Mouse (Mus musculus) heart, postnatal 14 days (tissue): ENCODE results near the gene Tssk4. TPM values are rescaled to one million over a fixed set of nuclear protein-coding genes. Genes with fewer than 3 reads are reported as not detected.

Experiments
- DNase-seq, 2 experiments: peaks; one replicate each; pipeline ENCODE4 v3.0.0; 2021 to 2022
- intact Hi-C: fragments of 180-260 bp; cut with DNase I; formaldehyde crosslinking; loops from one replicate; pipeline ENCODE4 v1.15.1; 2025
- total RNA-seq, 2 experiments: library from RNA; stranded (reverse); gene quantifications; 2 replicates each; pipeline ENCODE4 v1.2.3; 2021

Tssk4 gene
- total RNA-seq, 2 experiments from 2014 or later = 0.53 to 0.76 TPM

DNA sequence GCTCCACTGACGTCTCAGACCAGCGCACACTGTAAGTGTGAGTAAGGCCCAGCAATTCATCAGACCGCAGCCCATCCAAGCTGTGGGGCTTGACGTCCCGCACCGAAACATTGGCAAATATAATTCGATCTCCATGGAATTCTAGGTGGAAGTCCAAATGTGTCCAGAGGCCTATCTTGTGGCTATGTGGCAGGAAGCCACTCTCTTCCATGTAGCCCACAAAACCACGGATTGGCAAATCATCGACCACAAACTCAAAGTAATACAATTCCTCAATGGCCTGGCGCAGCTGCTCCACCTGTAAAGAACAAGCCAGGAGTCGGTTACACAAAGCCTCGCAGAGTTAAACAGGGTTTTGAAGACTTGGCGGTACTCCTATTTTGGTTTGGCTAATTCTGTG lies 8.7 kb upstream of the Tssk4 start:
- intact Hi-C loops = no loop called here
- DNase-seq = no peak

DNA sequence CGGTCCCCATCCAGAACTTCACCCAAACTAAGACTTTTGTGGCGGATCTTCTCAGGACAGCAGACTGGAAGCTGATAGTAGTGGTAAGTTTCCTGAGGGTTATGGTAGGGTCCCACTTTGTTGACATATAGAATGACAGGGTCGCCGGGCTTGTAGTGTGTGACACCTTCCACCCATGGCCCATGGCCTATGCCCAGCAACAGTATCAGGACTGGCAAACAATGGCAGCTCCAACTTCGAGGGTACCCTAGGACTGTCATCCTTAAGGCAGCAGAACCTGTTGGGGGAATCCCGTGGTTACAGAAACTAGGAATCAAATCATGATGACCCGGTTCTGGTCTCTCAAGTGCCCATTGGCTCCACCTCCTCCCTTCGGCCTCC lies 7.3 kb upstream of the Tssk4 start:
- DNase-seq = no peak
- intact Hi-C loops = no loop called here

DNA sequence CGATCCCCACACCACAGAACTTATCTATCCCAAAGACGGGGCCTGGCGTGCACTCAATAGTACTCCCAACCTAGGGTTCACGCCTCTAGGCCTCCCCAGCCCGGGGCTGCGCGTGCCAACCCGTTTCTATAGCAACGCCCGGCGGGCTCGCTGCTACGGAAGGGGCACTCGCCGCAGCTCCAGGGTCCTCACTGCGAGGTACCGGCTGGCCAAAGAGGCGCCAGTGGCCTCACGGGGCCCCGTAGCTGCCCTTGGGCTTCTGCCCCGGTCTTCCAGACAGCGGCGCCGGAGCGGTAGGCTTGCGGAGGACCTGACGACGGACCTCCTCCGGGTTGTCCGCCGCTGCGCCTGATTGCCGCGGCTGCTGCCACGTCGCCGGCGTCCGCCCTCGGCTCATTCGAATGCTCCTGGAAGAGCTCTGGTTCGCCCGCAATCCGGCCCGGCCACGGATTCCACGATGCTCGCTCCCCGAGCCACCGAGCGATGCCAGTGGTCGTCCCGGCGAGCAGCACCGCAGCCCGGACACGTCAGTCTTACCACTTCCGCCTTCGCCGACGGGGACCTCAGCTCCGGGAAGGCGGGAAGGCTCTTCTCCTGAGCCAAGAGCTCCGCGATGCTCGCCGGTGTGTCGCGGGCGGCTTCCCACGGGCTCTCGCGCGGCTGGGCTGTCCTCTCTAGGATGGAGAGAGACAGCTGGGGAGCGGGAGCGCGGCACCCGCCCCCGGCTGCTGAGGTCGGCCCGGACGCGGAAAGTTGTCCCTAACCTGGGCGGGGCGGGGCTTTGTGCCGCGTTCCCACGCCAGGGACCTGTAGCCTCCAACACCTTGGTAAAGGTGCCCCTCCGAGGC lies 6.7 kb upstream of the Tssk4 start, which contains the start of gene Tm9sf1:
Tm9sf1 (minus strand) TSS at position 747 of the 848 bp plus-strand sequence.
- DNase-seq = peak; percentile 89
- intact Hi-C loops = no loop called here

DNA sequence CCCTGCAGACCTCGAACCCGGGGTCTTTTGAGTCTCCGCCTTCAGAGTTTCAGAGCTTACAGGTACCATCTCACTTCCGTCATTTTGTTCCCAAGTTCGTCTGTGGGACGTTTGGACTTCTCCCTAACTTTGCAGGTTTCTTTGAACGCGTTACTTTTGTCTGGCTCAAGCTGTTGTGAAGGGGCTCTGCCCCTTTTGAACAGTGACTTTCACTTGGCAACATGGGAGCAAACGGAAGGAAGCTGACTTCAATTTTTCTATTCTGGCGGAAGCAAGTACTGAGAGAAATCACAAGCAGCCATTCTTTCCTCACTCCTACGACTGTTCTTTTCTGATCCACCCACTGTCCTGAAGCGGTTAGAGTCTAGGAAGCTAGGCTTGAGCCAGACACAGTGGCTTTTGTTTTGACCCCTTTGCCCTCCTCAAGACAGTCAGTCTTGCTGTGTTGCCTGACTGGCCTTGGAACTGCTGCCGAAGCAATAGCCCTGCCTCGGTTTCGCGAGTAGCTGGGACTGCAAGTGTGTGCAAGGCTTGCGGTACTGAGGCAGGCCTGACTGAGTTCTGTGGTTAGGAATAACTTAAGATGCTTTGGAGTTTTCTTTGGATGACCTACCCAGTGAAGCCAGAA lies 5.6 kb upstream of the Tssk4 start:
- DNase-seq = peak in 1 of 2 experiments; percentile 16
- intact Hi-C loops = loop anchor here (2.0 kb wide), 1 partner anchor 14 kb away; no protein-coding TSS in a partner anchor

DNA sequence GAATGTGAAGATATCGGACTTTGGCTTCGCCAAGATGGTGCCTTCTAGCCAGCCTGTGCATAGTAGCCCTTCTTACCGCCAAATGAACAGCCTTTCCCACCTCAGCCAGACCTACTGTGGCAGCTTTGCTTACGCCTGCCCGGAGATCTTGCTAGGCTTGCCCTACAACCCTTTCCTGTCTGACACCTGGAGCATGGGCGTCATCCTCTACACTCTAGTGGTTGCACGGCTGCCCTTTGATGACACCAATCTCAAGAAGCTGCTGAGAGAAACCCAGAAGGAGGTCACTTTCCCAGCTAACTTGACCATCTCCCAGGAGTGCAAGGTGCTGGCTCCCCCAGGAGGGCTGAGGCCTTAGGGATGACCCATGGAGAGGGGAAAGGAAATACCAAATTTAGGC lies 1.5 kb downstream of the Tssk4 start:
- no peak for DNase-seq
- intact Hi-C loops = no loop called here

DNA sequence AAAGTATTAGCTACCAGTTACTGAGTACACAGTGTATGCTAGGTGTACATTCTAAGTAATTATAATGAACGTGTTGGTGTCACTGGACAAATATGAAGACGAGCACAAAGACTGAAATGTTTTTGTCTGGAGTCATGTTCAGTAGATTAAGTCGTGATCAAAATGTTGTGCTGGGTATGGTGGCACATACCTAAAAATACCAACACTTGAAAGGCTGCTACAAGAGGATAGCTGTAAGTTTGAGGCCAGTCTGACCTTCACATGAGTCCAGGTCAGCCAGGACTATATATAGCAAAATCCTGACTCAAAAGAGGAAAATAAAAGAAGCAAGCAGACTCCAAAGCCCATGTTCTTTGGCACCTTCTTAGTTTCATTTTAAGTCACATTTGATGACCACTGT lies 7.0 kb downstream of the Tssk4 start:
- DNase-seq = no peak
- intact Hi-C loops = no loop called here

DNA sequence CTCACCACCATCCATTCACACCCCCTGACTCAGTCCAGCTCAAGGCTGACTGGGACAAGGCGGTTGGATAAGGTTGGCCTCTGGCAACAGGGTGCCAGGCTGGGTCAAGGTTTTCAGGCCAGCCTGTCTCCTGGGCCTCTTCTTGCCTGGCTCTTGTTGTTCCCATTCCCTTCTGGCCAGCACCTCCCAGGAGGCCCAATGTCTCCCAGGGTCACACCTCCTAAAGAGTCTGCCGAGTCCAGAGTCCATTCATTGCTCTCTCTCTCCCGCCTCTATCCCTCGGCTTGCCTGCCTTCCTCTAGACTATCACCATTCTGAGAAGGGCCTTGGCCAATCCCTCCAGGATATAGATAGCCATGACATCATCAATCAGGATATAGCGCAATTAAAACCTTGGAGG lies 8.0 kb downstream of the Tssk4 start:
- intact Hi-C loops = loop anchor here (2.0 kb wide), 1 partner anchor 13 kb away; no protein-coding TSS in a partner anchor
- DNase-seq = no peak

DNA sequence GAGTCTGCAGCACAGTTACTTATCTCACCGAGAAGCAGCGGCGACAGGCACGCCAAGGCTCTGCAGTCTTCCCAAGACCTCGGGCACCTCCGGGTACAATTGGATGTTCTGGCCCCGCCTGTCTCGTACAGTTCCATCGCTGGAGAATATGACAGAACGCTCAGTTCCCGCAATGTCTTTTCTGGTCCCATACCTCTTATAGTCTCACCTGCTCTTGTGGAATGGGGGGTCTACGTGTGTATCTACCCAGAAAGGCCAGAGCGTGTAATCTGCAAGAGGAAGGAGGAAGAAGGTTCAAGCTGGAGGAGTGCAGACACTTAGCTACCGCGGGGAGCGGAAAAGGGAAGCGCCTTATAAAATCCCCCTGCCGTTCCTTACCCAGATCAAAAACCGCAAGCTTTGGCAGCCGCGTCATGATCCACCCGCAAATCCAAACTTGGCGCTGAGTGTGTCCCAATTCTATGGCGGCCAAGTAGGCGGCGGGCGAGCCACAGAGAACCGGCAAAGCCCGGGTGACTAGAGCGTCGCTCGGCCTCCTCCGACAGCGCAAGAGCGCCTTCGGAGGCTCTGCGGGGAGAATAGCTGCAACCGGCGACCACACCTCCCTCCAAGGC lies 10.1 kb downstream of the Tssk4 start, which contains the start of gene Mdp1:
Mdp1 (minus strand) TSS at position 549 of the 614 bp plus-strand sequence.
- peak; percentile 80 to 83 for DNase-seq
- intact Hi-C loops = loop anchor here (2.0 kb wide), 1 partner anchor 15 kb away; no protein-coding TSS in a partner anchor

DNA sequence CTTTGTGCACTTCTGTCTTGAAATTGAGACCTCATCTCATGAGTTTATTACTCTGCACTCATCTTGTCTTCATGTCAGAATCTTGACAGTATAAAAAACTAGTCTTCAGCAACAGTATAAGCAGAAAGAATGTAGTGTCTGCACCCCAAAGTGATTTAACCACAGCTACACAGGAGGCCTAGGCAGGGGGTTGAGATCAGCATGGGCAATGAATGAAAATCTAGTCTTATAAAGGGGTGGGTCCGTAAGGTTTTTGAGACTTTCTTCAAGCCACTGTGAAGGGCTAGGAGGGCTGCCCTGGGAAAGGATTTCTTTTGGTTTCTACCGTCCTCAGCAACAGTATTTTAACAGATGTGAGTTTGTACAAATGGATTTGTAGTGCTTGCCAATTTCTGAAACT lies 10.7 kb downstream of the Tssk4 start:
- intact Hi-C loops = no loop called here
- no peak for DNase-seq

DNA sequence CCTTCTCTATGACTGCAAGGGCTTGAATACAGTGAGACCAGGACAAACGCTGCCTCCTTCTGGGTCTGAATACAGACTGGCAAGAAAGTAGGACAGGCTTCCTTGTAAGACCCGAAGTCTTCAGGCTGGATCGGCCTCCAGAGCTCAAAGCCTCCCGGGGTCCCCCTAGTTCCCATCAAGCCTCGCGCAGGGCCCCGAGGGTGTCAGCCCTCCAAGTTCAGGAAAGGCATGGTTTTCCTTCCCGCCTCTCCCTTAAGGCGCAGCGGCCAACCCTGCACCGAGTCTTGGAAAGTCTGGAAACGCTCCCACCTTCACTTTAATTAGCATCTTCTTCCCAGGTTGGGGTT lies 21.5 kb downstream of the Tssk4 start:
- intact Hi-C loops = loop anchor here (5.0 kb wide), 1 partner anchor 39 kb away; no protein-coding TSS in a partner anchor
- DNase-seq = no peak

DNA sequence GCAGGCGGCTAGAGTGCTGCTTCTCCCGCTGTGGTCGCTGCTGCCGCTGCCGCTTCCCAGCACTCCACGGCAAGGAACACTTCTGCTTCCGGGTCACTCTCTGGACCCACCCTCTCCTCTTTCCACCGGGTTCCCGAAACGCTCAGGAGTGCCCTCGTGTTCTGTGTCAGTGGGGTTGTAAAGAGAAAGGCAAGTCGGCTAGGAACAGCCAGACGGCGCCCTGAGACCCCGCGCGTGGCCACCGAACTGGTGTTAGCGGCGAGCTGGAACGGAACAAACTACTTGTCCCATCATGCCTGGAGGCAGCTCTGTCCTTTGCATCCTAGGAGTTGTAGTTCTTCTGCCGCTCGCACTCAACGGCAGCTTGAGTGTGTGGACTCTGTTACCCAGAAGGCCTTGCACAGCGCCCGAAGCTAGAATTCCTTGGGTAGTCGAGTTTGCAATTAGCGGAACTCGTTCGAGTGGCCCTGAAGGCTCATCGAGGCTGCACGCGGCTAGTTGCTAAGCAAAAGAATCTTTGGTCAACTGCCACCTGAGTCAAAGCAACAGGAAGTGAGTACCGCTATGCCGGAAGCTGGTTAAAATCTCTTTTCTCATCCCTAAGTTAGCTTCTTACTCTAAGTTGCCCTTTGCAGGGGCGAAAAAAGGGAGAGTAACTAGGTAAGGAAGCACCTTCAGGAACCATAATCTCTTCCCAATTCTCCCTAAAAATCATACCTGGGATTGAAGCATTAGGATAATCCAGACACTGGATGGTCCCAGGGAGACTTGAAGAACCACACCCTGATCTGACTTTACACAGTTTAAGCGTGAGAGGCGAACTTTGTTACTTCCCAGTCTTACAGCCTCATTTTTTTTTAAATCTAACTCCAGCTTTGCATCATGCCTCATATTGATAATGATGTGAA lies 22.1 kb downstream of the Tssk4 start, which contains the start of the genes Gmpr2 and Nedd8:
Gmpr2 (plus strand) TSS at position 109 of the 908 bp plus-strand sequence.
Nedd8 (minus strand) TSS at position 292 of the 908 bp plus-strand sequence.
- intact Hi-C loops = loop anchor here (5.0 kb wide), 1 partner anchor 40 kb away; no protein-coding TSS in a partner anchor
- peak; percentile 82 to 83 for DNase-seq

DNA sequence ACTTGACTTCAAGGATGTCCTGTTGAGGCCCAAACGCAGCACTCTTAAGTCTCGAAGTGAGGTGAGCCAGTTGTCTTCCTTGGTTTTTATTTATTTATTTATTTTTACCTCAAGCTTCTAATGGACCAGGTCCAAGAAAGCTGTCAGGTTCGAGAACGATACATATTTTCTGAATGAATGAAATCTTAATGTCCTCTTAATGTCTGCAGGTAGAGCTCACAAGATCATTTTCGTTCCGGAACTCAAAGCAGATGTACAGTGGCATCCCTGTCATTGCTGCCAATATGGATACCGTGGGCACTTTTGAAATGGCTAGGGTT lies 22.7 kb downstream of the Tssk4 start:
- no peak for DNase-seq
- intact Hi-C loops = loop anchor here (5.0 kb wide), 1 partner anchor 40 kb away; no protein-coding TSS in a partner anchor

DNA sequence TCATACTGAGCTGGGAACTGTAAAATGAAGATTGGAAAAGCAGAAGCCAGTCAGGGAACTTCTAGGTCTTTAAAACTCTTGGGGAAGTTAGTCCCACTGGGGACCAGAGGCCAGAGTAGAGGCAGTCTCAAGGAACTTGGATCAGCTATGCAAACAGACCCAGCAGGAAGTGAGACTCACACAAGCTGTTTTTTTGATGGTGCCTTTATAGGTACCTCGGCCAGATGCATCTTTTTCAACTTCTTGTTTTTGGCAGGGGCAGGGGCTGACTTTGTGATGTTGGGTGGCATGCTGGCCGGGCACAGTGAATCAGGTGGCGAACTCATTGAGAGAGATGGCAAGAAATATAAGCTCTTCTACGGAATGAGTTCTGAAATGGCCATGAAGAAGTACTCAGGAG lies 27.6 kb downstream of the Tssk4 start:
- no peak for DNase-seq
- intact Hi-C loops = no loop called here

DNA sequence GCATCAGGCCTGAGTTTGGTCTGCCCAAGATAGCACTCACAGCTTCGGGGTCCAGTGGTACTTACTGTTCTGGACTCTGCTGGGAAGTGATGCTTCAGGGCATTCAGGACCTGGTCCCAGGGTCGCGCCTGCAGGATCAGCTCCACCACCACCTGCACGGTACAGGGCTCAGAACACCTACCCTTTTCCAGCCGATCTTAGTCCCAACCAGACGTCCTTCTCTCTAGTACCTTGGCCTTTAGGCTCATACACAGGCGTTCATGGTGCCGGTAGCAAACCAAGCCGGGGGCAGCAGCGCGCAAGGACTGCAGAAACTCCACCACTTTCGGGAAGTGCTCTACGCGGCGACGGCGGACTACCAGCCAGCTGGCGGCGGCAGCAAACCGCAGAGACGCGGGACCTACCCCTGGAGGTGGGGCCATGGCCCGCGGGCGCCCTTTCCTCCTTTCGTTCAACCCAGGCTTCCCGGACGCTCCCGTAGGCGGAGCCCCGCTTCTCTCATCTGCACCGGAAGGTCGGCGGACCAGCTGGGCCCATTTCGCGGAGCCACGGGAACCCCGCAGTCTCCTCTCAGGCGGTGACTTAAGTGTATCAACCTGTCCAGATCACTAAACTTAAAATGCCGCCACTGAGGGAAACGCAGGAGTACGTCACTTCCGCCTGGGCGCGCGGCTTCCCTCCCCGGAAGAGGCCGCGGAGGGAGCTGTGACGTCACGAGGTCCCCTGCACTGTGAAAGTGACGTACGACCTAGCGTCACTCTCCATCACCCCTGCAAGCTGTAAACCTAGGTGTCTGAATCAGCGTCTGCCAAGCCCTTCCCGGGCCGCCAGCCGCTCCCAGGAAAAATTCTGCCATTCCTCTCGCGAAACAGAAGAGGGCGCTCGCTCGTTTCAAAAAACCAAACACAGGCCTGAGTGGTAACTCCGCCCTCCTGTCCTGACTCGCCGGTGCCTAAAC lies 31.5 kb downstream of the Tssk4 start, which contains the start of gene Tinf2:
Tinf2 (minus strand) TSS at position 661 of the 958 bp plus-strand sequence.
- intact Hi-C loops = loop anchor here (1.0 to 2.0 kb wide), 2 partner anchors 39 to 62 kb away; no protein-coding TSS in a partner anchor
- peak; percentile 92 to 94 for DNase-seq

DNA sequence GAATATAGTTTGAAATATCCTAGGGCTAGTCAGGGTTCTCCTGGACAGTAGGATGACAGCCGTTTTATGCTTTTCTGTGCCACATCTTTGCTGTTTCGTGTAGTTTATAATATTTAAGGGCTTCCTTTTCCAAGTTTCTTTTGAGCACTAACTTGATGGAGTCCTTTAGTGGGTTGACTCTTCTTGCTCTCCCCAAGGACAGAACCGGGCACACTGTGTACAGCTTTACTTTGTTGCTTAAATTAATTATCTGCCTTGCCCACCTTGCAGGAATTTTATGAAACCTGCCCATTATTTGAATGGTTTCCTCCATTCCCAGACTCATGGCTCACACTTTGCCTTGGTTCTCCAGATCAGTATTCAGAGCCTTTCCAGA lies 32.1 kb downstream of the Tssk4 start:
- intact Hi-C loops = loop anchor here (1.0 to 2.0 kb wide), 2 partner anchors 39 to 61 kb away; no protein-coding TSS in a partner anchor
- DNase-seq = no peak

DNA sequence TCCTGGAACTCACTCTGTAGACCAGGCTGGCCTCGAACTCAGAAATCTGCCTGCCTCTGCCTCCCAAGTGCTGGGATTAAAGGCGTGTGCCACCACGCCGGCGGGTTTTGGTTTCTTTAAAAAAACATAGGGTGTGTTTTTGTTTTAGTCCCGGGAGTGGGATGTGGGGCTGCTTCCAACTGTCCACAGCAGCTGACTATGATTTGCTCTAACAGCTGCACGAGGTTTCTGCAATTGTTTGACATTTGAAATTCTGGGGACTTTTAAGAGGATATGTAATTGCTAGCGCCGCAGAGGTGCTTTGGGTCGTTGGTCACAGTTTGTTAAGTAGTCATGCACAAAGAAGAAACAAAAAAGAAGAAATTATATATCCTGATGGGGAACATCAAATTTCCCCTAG lies 39.4 kb downstream of the Tssk4 start:
- intact Hi-C loops = no loop called here
- DNase-seq = no peak

DNA sequence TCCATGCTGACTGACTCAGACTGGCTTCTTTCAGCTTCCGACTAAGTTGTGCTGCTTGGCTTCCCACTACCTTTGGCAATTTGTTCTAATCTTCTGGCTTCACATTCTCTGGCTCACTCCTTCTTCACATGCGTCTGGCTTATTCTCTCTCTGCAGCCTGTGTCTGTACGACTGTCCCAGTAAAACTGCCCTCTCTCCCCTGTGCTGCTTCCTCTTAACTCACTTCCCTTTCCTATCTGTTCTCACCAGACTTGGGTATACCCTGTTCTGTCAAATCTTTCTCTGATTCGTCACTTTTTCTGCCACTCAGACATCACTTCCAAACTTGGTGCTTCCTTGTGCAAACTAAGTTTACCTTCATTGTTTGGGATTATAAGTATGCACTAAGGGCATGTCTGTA lies 47.2 kb downstream of the Tssk4 start:
- no peak for DNase-seq

DNA sequence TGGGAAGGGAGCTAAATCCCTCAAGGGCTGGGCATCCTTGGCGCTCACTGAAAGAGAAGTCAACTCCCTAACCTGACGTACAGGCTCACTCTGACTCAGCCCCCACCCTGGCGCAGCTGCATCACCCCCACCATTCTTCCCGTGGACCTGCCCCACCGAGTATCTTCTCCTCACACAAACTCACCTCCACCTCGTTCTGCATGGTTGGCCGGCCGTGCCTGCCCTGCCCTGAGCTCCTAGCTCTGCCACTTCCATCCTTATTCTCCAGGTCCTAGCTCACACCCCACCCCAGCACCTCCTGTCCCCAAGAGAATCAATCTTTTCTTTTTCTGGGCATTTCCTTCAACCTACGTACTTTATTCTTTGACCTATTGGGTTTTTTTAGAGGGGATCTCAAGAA lies 51.1 kb downstream of the Tssk4 start:
- intact Hi-C loops = no loop called here
- DNase-seq = no peak

More for the DNA sequence above, 47.2 kb downstream of the Tssk4 start:
- intact Hi-C loops = no loop called here
